Mouse (Mus musculus) cerebellum, adult 2 months (tissue): Measurements from ENCODE around the gene Rtn3. TPM values are rescaled to one million over a fixed set of nuclear protein-coding genes. Genes with fewer than 3 reads are reported as not detected.

Experiments
- DNase-seq, 2 experiments: peaks; one replicate each; pipeline ENCODE4 v3.0.0; 2021
- H3K27ac ChIP-seq: fragments of 200-500 bp; 2 replicates; pipeline ENCODE4 v1.5.1; 2012; ENCODE audit warnings: low read length, control low read depth, inconsistent platforms; ENCODE audit not compliant: insufficient read depth
- H3K27me3 ChIP-seq: fragments of 200-500 bp; 2 replicates; pipeline ENCODE4 v1.6.1; 2012; ENCODE audit warnings: inconsistent platforms, mild to moderate bottlenecking, low read length, moderate library complexity; ENCODE audit not compliant: control insufficient read depth, insufficient read depth
- H3K4me1 ChIP-seq: fragments of 200-500 bp; 2 replicates; pipeline ENCODE4 v1.6.1; 2011; ENCODE audit warnings: low read length; ENCODE audit not compliant: control insufficient read depth, insufficient read depth
- H3K4me3 ChIP-seq: fragments of 200-500 bp; replicated peaks from 2 replicates; pipeline ENCODE3; 2011; ENCODE audit warnings: mild to moderate bottlenecking, low read depth, low read length, control low read depth; ENCODE audit not compliant: insufficient read depth
- CTCF ChIP-seq: fragments of 200-500 bp; IDR thresholded peaks from 2 replicates; pipeline ENCODE4 v1.5.1; 2011; ENCODE audit warnings: low read depth, mild to moderate bottlenecking, control low read depth, low read length, moderate library complexity, borderline replicate concordance; ENCODE audit not compliant: insufficient read depth
- POLR2A ChIP-seq: fragments of 200-500 bp; IDR thresholded peaks from 2 replicates; pipeline ENCODE4 v1.6.1; 2011; ENCODE audit warnings: low read length, control low read depth, borderline replicate concordance; ENCODE audit not compliant: insufficient read depth
- WGBS: fragments of 180-500 bp; shearing (Covaris S2); methylation state at CpG from one replicate; pipeline ENCODE4 v1.1.7; 2018; 5-methylcytosine and 5-hydroxymethylcytosine counted together
- polyA plus RNA-seq: library from polyadenylated mRNA; depleted of rRNA; stranded (reverse); fragments of >200 nt; gene quantifications from 2 replicates; pipeline ENCODE4 v1.2.3, GENCODE M21; 2012

Gene Rtn3
- polyA plus RNA-seq, 1 experiment, result 663 TPM

GRCm38 (mm10) chr19:7495221-7496038 lies 12.3 kb upstream of the Rtn3 start:
- 29% methylated on average over 14 of the region's 14 CpGs for WGBS
- DNase-seq, result no peak
- Histone ChIP-seq H3K27ac (no peak overlapping the region), H3K4me3 (peak overlapping the region; percentile 86), H3K27me3 (no peaks in the 10 kb centered on the region), H3K4me1 (no peaks in the 10 kb centered on the region)
- no peak for TF ChIP-seq POLR2A
- no peak for TF ChIP-seq CTCF

GRCm38 (mm10) chr19:7494187-7495015 lies 11.3 kb upstream of the Rtn3 start:
- TF ChIP-seq POLR2A, result peak; percentile 69; the same call in 1 of the 2 replicates
- no peak for TF ChIP-seq CTCF
- Histone ChIP-seq H3K27ac (peak overlapping the region; percentile 90), H3K27me3 (no peaks in the 10 kb centered on the region), H3K4me3 (peak overlapping the region; percentile 86), H3K4me1 (no peaks in the 10 kb centered on the region)
- WGBS, result under 1% methylated on average over 84 of the region's 84 CpGs
- peak; percentile 97 to 99 for DNase-seq

GRCm38 (mm10) chr19:7493352-7494186 lies 10.5 kb upstream of the Rtn3 start, which contains the start of gene Atl3:
Gene Atl3 (plus strand): TSS chr19:7494040.
- no peaks in the 10 kb centered on the region for H3K4me1 ChIP-seq
- peak in 1 of 2 experiments; percentile 24 for DNase-seq
- 27% methylated on average over 31 of the region's 31 CpGs for WGBS
- peak within 1 kb of the TSS; percentile 90 for H3K27ac ChIP-seq
- TF ChIP-seq CTCF, result no peak
- TF ChIP-seq POLR2A, result no peak
- peak within 1 kb of the TSS; percentile 86 for H3K4me3 ChIP-seq
- H3K27me3 ChIP-seq, result no peaks in the 10 kb centered on the region

- Histone ChIP-seq H3K27me3 (no peaks in the 10 kb centered on the region), H3K4me1 (no peaks in the 10 kb centered on the region), H3K4me3 (no peak overlapping the region), H3K27ac (no peak overlapping the region)
- DNase-seq, result no peak
- 94% methylated on average over 2 of the region's 2 CpGs for WGBS
- no peak for TF ChIP-seq POLR2A
Measured at GRCm38 (mm10) chr19:7492682-7493081, 9.6 kb upstream of the Rtn3 start.

- TF ChIP-seq CTCF (no peak), POLR2A (no peak)
- 75% methylated on average over 6 of the region's 6 CpGs for WGBS
- no peak for DNase-seq
- H3K4me1 ChIP-seq, result no peaks in the 10 kb centered on the region
- H3K4me3 ChIP-seq, result no peak overlapping the region
- no peaks in the 10 kb centered on the region for H3K27me3 ChIP-seq
- no peak overlapping the region for H3K27ac ChIP-seq
Measured at GRCm38 (mm10) chr19:7491960-7492359, 8.9 kb upstream of the Rtn3 start.

GRCm38 (mm10) chr19:7487680-7488079 lies 4.6 kb upstream of the Rtn3 start:
- 87% methylated on average over 8 of the region's 8 CpGs for WGBS
- no peak overlapping the region for H3K27ac ChIP-seq
- H3K4me3 ChIP-seq, result no peak overlapping the region
- no peaks in the 10 kb centered on the region; the same call in 1 of the 2 replicates for H3K4me1 ChIP-seq
- DNase-seq, result no peak
- H3K27me3 ChIP-seq, result no peaks in the 10 kb centered on the region
- TF ChIP-seq POLR2A (no peak), CTCF (no peak)

- peak; percentile 25 to 38 for DNase-seq
- Histone ChIP-seq H3K4me3 (peak overlapping the region; percentile 57), H3K27me3 (no peaks in the 10 kb centered on the region), H3K4me1 (no peaks in the 10 kb centered on the region; the same call in 1 of the 2 replicates), H3K27ac (no peak overlapping the region; the same call in 1 of the 2 replicates)
- no peak for TF ChIP-seq CTCF
- 12% methylated on average over 5 of the region's 5 CpGs for WGBS
Measured at GRCm38 (mm10) chr19:7484076-7484475, 995 bp upstream of the Rtn3 start.
